Mouse (Mus musculus): ENCODE data around the gene Vinac1.
"Not testable (repeated sequence)": the region's sequence is repeated elsewhere in the genome, so short reads cannot be mapped to it uniquely, and the experiment has no call there.

Vinac1 gene

GRCm38 (mm10) chr2:129038937-129039631 is 8.9 kb downstream of the Vinac1 start:
- no peak for DNase-seq (ENCODE audit: low spot score)

- DNase-seq (ENCODE audit: low spot score): no peak
These were observed 9.5 kb downstream of the Vinac1 start for GRCm38 (mm10) chr2:129038426-129038936.

GRCm38 (mm10) chr2:129035381-129035780 is 12.6 kb downstream of the Vinac1 start:
- DNase-seq (ENCODE audit: low spot score): no peak

- DNase-seq (ENCODE audit: low spot score): no peak
These were observed 23.2 kb downstream of the Vinac1 start for GRCm38 (mm10) chr2:129024820-129025219.

GRCm38 (mm10) chr2:129020106-129020505 is 27.9 kb downstream of the Vinac1 start:
- no peak for DNase-seq (ENCODE audit: low spot score)

- DNase-seq (ENCODE audit: low spot score): not testable (repeated sequence)
These were observed 39.1 kb downstream of the Vinac1 start for GRCm38 (mm10) chr2:129008867-129009266.

- no peak for DNase-seq (ENCODE audit: low spot score)
These were observed 41.7 kb downstream of the Vinac1 start for GRCm38 (mm10) chr2:129006194-129006749.

- no peak for DNase-seq (ENCODE audit: low spot score)
These were observed 43.1 kb downstream of the Vinac1 start for GRCm38 (mm10) chr2:129004872-129005271.

GRCm38 (mm10) chr2:128984746-128985145 is 63.2 kb downstream of the Vinac1 start:
- DNase-seq (ENCODE audit: low spot score): no peak

- DNase-seq (ENCODE audit: low spot score): no peak
These were observed 72.4 kb downstream of the Vinac1 start for GRCm38 (mm10) chr2:128975572-128975971.
